7 mouse cellular contexts compared by ENCODE assay signal in genomic region chr10:43220910-43221625, GRCm38 (mm10). TPM values are rescaled to one million over a fixed set of nuclear protein-coding genes. Genes with fewer than 3 reads are reported as not detected.
DNase-seq lines count a peak whose midpoint lies in the region; ATAC-seq lines count a peak whose summit lies in the region.

TSS of gene Pdss2 (plus strand) at chr10:43221486.

- H3K4me3 ChIP-seq in embryonic facial prominence, embryonic 10.5 days: peak within 1 kb of the TSS; percentile 95
- H3K4me3 ChIP-seq in limb, embryonic 11.5 days (ENCODE audit: low read depth, low read length): peak within 1 kb of the TSS; percentile 91
- H3K4me3 ChIP-seq in midbrain, embryonic 14.5 days (replicated peaks; ENCODE audit: low read depth, low read length): peak within 1 kb of the TSS; percentile 66

- no peaks in the 10 kb centered on the region for H3K27me3 ChIP-seq in embryonic facial prominence, embryonic 10.5 days (replicated peaks; ENCODE audit: low read depth, poor library complexity, severe bottlenecking)
- H3K27me3 ChIP-seq in limb, embryonic 11.5 days (ENCODE audit: control insufficient read depth, insufficient read depth, low read length): no peaks in the 10 kb centered on the region
- H3K27me3 ChIP-seq in midbrain, embryonic 14.5 days (ENCODE audit: control insufficient read depth, insufficient read depth, low read length): no peaks in the 10 kb centered on the region

- peaks cover 7% of the 10 kb centered on the region; the same call in 1 of the 2 replicates for H3K36me3 ChIP-seq in embryonic facial prominence, embryonic 10.5 days (replicated peaks)
- H3K36me3 ChIP-seq in limb, embryonic 11.5 days (ENCODE audit: control insufficient read depth, insufficient read depth, low read length): no peaks in the 10 kb centered on the region
- H3K36me3 ChIP-seq in midbrain, embryonic 14.5 days (ENCODE audit: control insufficient read depth, insufficient read depth, low read length): no peaks in the 10 kb centered on the region

- WGBS in embryonic facial prominence, embryonic 10.5 days: under 1% methylated on average over 50 of the region's 50 CpGs
- WGBS in limb, embryonic 11.5 days: 0% methylated on average over 49 of the region's 50 CpGs
- under 1% methylated on average over 50 of the region's 50 CpGs for WGBS in midbrain, embryonic 14.5 days

- H3K27ac ChIP-seq in embryonic facial prominence, embryonic 10.5 days (replicated peaks): peak within 1 kb of the TSS; percentile 96
- H3K27ac ChIP-seq in limb, embryonic 11.5 days (replicated peaks; ENCODE audit: low read depth, low read length): peak within 1 kb of the TSS; percentile 82
- H3K27ac ChIP-seq in midbrain, embryonic 14.5 days (replicated peaks; ENCODE audit: low read depth, low read length): peak within 1 kb of the TSS; percentile 91

- peak within 1 kb of the TSS; percentile 92 for H3K9ac ChIP-seq in limb, embryonic 11.5 days (ENCODE audit: low read length)
- H3K9ac ChIP-seq in midbrain, embryonic 14.5 days (replicated peaks; ENCODE audit: low read length): peak within 1 kb of the TSS; percentile 89

- H3K4me1 ChIP-seq in embryonic facial prominence, embryonic 10.5 days: peaks cover 19% of the 10 kb centered on the region
- H3K4me1 ChIP-seq in limb, embryonic 11.5 days (ENCODE audit: control insufficient read depth, insufficient read depth, low read length): peaks cover 3% of the 10 kb centered on the region; the same call in 1 of the 2 replicates
- peaks cover 8% of the 10 kb centered on the region for H3K4me1 ChIP-seq in midbrain, embryonic 14.5 days (ENCODE audit: control insufficient read depth, insufficient read depth, low read length)

- peak; percentile 98 for ATAC-seq in limb, embryonic 11.5 days (ENCODE audit: insufficient number of reproducible peaks, low FRiP score, low TSS enrichment, low read depth)
- ATAC-seq in midbrain, embryonic 14.5 days (ENCODE audit: low FRiP score, low TSS enrichment): peak; percentile 99

- H3K4me2 ChIP-seq in limb, embryonic 11.5 days (ENCODE audit: low read depth, severe bottlenecking): peak within 1 kb of the TSS; percentile 84
- H3K4me2 ChIP-seq in midbrain, embryonic 14.5 days (ENCODE audit: low read length): peak within 1 kb of the TSS; percentile 96

- no peaks in the 10 kb centered on the region for H3K9me3 ChIP-seq in embryonic facial prominence, embryonic 10.5 days
- no peaks in the 10 kb centered on the region for H3K9me3 ChIP-seq in limb, embryonic 11.5 days (ENCODE audit: control insufficient read depth, low read length)
- H3K9me3 ChIP-seq in midbrain, embryonic 14.5 days (ENCODE audit: control insufficient read depth, low read length): no peaks in the 10 kb centered on the region

- DNase-seq in adrenal gland, postnatal 10 days: peak; percentile 95
- DNase-seq in embryonic facial prominence, embryonic 10.5 days (ENCODE audit: low spot score): peak; percentile 94
- DNase-seq in heart, adult 11 months: peak; percentile 100
- peak; percentile 95 for DNase-seq in kidney, adult 18-20 months
- peak; percentile 94 for DNase-seq in limb, embryonic 11.5 days (ENCODE audit: low spot score)
- peak; percentile 96 for DNase-seq in midbrain, embryonic 14.5 days
- peak; percentile 84 to 88 for DNase-seq in spleen, adult 18-20 months

RNA-seq across cellular contexts. Expression of gene Pdss2, which starts in this region (rescaled TPM):
- 10 to 100 TPM; 16.1 to 19.5 TPM for total RNA-seq in adrenal gland, postnatal 10 days (2021)
- polyA plus RNA-seq in embryonic facial prominence, embryonic 10.5 days (2016; fragmentation: Nextera tagmentation; extraction: Ambion mirVana): 15.5 and 15.9 TPM in 2 replicates
- polyA plus RNA-seq in limb, embryonic 11.5 days (2014; fragmentation: Nextera tagmentation; extraction: Ambion mirVana): 12.5 and 13.4 TPM in 2 replicates
- 18.1 and 19.0 TPM in 2 replicates for polyA plus RNA-seq in midbrain, embryonic 14.5 days (2014; fragmentation: Nextera tagmentation; extraction: Ambion mirVana)

Comparison
In these comparisons a context has a peak if more than half of its experiments do, and no peak if none do; other contexts are left out.
1. Peak in every context shown above with its lines: DNase-seq, ATAC-seq, H3K4me3 ChIP-seq and H3K27ac ChIP-seq.